Mouse (Mus musculus) cortical plate, adult 2 months (tissue): ENCODE measurements around the gene Acad8. TPM values are rescaled to one million over a fixed set of nuclear protein-coding genes. Genes with fewer than 3 reads are reported as not detected.
A peak's percentile ranks its signal among the peaks of the same experiment; 100 is the strongest.

Source experiments
- H3K27ac ChIP-seq: fragments of 200-500 bp; 2 replicates; pipeline ENCODE4 v1.5.1; 2012; ENCODE audit warnings: low read length, control low read depth, inconsistent platforms; ENCODE audit not compliant: insufficient read depth
- H3K4me1 ChIP-seq: fragments of 200-500 bp; 2 replicates; pipeline ENCODE4 v1.6.1; 2011; ENCODE audit warnings: low read length; ENCODE audit not compliant: control insufficient read depth, insufficient read depth
- H3K4me3 ChIP-seq: fragments of 200-500 bp; 2 replicates; pipeline ENCODE4 v1.5.1; 2011; ENCODE audit warnings: mild to moderate bottlenecking, low read length, control low read depth; ENCODE audit not compliant: insufficient read depth
- CTCF ChIP-seq: fragments of 200-500 bp; IDR thresholded peaks from 2 replicates; pipeline ENCODE4 v1.5.1; 2011; ENCODE audit warnings: mild to moderate bottlenecking, control low read depth, low read length; ENCODE audit not compliant: insufficient read depth; ENCODE audit errors: extremely low read depth
- POLR2A ChIP-seq: fragments of 200-500 bp; IDR thresholded peaks from 2 replicates; pipeline ENCODE4 v1.6.1; 2011; ENCODE audit warnings: mild to moderate bottlenecking, low read length, control low read depth; ENCODE audit not compliant: insufficient read depth; ENCODE audit errors: extremely low read depth
- polyA plus RNA-seq: library from polyadenylated mRNA; depleted of rRNA; stranded (reverse); fragments of >200 nt; gene quantifications from 2 replicates; pipeline ENCODE4 v1.2.3, GENCODE M21; 2012; rRNA removed

The Acad8 gene
- 36.4 and 37.4 TPM in 2 replicates for polyA plus RNA-seq

GRCm38 (mm10) chr9:26999461-27000395 is at the start of gene Acad8, which contains the start of gene Thyn1:
Gene Acad8, minus strand, starts transcription at chr9:26999566.
Gene Thyn1, plus strand, starts transcription at chr9:26999710.
- H3K4me1 ChIP-seq = peaks cover 3% of the 10 kb centered on the region; the same call in 1 of the 2 replicates
- TF ChIP-seq POLR2A (peak; percentile 80), CTCF (no peak)
- H3K4me3 ChIP-seq = peak within 1 kb of the TSS; percentile 75
- H3K27ac ChIP-seq = no peak within 1 kb of the TSS

GRCm38 (mm10) chr9:27043892-27044291 is 44.5 kb upstream of the Acad8 start:
- no peak overlapping the region for H3K4me3 ChIP-seq
- TF ChIP-seq CTCF (no peak), POLR2A (no peak)
- no peak overlapping the region for H3K27ac ChIP-seq
- H3K4me1 ChIP-seq = no peaks in the 10 kb centered on the region

GRCm38 (mm10) chr9:27030763-27031100 is 31.4 kb upstream of the Acad8 start:
- Histone ChIP-seq H3K4me1 (peaks cover 2% of the 10 kb centered on the region; the same call in 1 of the 2 replicates), H3K27ac (no peak overlapping the region), H3K4me3 (peak overlapping the region; percentile 55)
- TF ChIP-seq POLR2A = no peak
- no peak for TF ChIP-seq CTCF

GRCm38 (mm10) chr9:27029828-27030762 is 30.7 kb upstream of the Acad8 start, which contains the start of the genes Vps26b and Ncapd3:
Gene Vps26b, minus strand, starts transcription at chr9:27030065.
Gene Ncapd3, plus strand, starts transcription at chr9:27030175.
- Histone ChIP-seq H3K4me3 (peak within 1 kb of the TSS; percentile 55), H3K27ac (peak within 1 kb of the TSS; percentile 92), H3K4me1 (peaks cover 2% of the 10 kb centered on the region; the same call in 1 of the 2 replicates)
- TF ChIP-seq POLR2A = peak; percentile 79
- no peak for TF ChIP-seq CTCF

GRCm38 (mm10) chr9:27029022-27029827 is 29.9 kb upstream of the Acad8 start:
- H3K27ac ChIP-seq = peak overlapping the region; percentile 92
- H3K4me1 ChIP-seq = peaks cover 6% of the 10 kb centered on the region; the same call in 1 of the 2 replicates
- H3K4me3 ChIP-seq = peak overlapping the region; percentile 55
- TF ChIP-seq POLR2A = no peak
- TF ChIP-seq CTCF = no peak

- TF ChIP-seq POLR2A (no peak), CTCF (no peak)
- Histone ChIP-seq H3K4me1 (peaks cover 8% of the 10 kb centered on the region; the same call in 1 of the 2 replicates), H3K27ac (no peak overlapping the region), H3K4me3 (no peak overlapping the region)
These were observed 27.3 kb upstream of the Acad8 start for GRCm38 (mm10) chr9:27026708-27027107.

GRCm38 (mm10) chr9:27023681-27024080 is 24.3 kb upstream of the Acad8 start:
- no peak overlapping the region for H3K27ac ChIP-seq
- peaks cover 8% of the 10 kb centered on the region; the same call in 1 of the 2 replicates for H3K4me1 ChIP-seq
- no peak overlapping the region for H3K4me3 ChIP-seq
- TF ChIP-seq CTCF (no peak), POLR2A (no peak)

- H3K4me1 ChIP-seq = peaks cover 2% of the 10 kb centered on the region; the same call in 1 of the 2 replicates
- TF ChIP-seq POLR2A (no peak), CTCF (no peak)
- H3K27ac ChIP-seq = no peak overlapping the region
- no peak overlapping the region for H3K4me3 ChIP-seq
These were observed 19.6 kb upstream of the Acad8 start for GRCm38 (mm10) chr9:27018961-27019360.
